Mouse (Mus musculus): ENCODE measurements around the gene Pecam1. TPM values are rescaled to one million over a fixed set of nuclear protein-coding genes. Genes with fewer than 3 reads are reported as not detected.

The Pecam1 gene
- polyA plus RNA-seq, 1 experiment, result 24.3 TPM

DNA sequence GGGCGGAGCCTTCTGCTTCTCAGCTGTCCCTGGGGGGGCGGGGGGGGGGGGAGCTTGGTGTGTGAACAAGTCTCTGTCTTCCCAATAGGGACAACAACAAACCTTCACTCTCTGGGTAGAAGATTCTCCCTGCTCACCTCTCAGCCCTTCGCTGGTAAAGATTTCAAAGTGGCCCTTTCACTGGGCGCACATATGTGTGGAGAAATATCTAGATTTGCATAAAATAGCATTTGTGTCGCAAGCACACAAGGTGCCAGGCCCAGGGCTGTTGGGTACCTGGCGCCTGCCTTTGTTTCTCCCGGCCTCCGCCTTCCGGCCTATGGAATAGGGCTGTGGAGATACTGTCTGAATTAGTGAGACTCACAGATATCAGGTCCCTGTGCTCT lies 12.4 kb upstream of the Pecam1 start:
- no peak for TF ChIP-seq EP300 (IDR thresholded peaks at IDR 0.05; ENCODE audit: insufficient read depth, low read depth, low read length)
- no peak for TF ChIP-seq POLR2A (IDR thresholded peaks at IDR 0.05; ENCODE audit: insufficient read depth, low read length)
- no peak for TF ChIP-seq CTCF (IDR thresholded peaks at IDR 0.05; ENCODE audit: low read depth, low read length)
- no peak overlapping the region for H3K4me3 ChIP-seq (ENCODE audit: low read depth, low read length)
- no peak overlapping the region for H3K9ac ChIP-seq (ENCODE audit: low read depth, poor library complexity, severe bottlenecking)
- no peak overlapping the region for H3K27ac ChIP-seq (ENCODE audit: insufficient read depth, low read length)
- H3K9me3 ChIP-seq (replicated peaks; ENCODE audit: control insufficient read depth, insufficient read depth, low read length, poor library complexity, severe bottlenecking), result peaks cover 4% of the 10 kb centered on the region; the same call in 1 of the 2 replicates
- H3K27me3 ChIP-seq (ENCODE audit: control insufficient read depth, insufficient read depth, low read length, poor library complexity, severe bottlenecking), result no peaks in the 10 kb centered on the region
- H3K4me1 ChIP-seq (ENCODE audit: control insufficient read depth, insufficient read depth, low read length), result no peaks in the 10 kb centered on the region
- peaks cover 10% of the 10 kb centered on the region for H3K36me3 ChIP-seq (ENCODE audit: control insufficient read depth, insufficient read depth, low read length, poor library complexity, severe bottlenecking)

DNA sequence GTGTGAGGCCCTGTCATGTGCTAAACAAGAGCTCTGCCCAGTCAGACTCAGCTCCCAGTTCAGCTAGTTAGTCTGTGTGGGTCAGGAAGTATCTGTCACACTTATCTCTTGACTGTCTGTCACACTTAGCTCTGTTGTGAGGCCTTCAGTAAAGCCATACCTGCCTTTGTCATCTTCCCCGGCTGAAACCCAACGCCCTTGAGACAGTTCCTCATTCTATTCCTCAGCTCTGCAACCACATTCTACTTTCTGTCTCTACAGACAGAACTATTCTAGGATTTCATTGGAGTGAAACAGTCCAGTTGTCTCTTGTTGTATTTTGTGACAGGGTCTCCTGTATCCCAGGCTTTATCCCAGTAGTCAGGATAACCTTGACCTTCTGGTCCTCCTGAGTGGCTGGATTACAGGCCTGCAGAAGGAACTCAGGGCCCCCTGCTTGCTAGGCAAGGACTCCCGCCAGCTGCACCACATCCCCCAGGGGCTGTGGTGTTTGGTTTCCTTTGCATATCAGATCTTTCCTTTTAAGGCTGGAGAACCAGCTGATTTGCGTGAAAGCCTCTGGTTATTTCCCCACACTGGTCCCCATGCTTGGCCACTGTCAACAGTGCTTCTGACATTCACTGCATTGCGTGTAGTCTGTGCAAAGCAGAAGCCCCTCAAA lies 11.8 kb upstream of the Pecam1 start:
- TF ChIP-seq POLR2A (IDR thresholded peaks at IDR 0.05; ENCODE audit: insufficient read depth, low read length), result no peak
- 0 out of 2 replicates have a peak, but pooled peaks have one; percentile 42 for TF ChIP-seq EP300 (IDR thresholded peaks at IDR 0.05; ENCODE audit: insufficient read depth, low read depth, low read length)
- TF ChIP-seq CTCF (IDR thresholded peaks at IDR 0.05; ENCODE audit: low read depth, low read length), result no peak
- Histone ChIP-seq H3K4me1 (ENCODE audit: control insufficient read depth, insufficient read depth, low read length) (no peaks in the 10 kb centered on the region), H3K27ac (ENCODE audit: insufficient read depth, low read length) (peak overlapping the region; percentile 30; the same call in 1 of the 2 replicates), H3K9ac (ENCODE audit: low read depth, poor library complexity, severe bottlenecking) (no peak overlapping the region), H3K9me3 (replicated peaks; ENCODE audit: control insufficient read depth, insufficient read depth, low read length, poor library complexity, severe bottlenecking) (no peaks in the 10 kb centered on the region), H3K4me3 (ENCODE audit: low read depth, low read length) (no peak overlapping the region), H3K36me3 (ENCODE audit: control insufficient read depth, insufficient read depth, low read length, poor library complexity, severe bottlenecking) (peaks cover 7% of the 10 kb centered on the region), H3K27me3 (ENCODE audit: control insufficient read depth, insufficient read depth, low read length, poor library complexity, severe bottlenecking) (no peaks in the 10 kb centered on the region)

DNA sequence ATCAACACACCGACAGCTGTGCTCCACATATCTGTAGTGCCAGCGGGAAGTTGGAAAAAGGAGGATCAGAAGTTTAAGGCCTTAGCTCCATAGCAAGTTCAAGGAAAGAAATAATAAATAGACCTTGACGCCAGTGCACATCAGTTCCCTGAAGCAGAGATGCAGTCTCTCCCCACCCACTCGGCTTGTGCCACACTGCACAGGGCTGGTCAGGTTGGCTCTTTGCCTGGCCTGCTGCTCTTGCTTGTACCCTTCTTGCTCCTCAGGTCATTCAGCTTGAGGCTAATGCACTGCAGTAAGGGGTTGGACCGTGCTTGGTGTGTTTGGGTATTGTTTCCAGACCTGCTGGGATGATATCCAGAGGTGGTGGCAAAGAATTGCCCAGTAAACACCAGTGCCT lies 10.1 kb upstream of the Pecam1 start:
- H3K4me1 ChIP-seq (ENCODE audit: control insufficient read depth, insufficient read depth, low read length), result no peaks in the 10 kb centered on the region
- H3K27ac ChIP-seq (ENCODE audit: insufficient read depth, low read length), result no peak overlapping the region
- H3K9ac ChIP-seq (ENCODE audit: low read depth, poor library complexity, severe bottlenecking), result no peak overlapping the region
- no peak overlapping the region for H3K4me3 ChIP-seq (ENCODE audit: low read depth, low read length)
- H3K9me3 ChIP-seq (replicated peaks; ENCODE audit: control insufficient read depth, insufficient read depth, low read length, poor library complexity, severe bottlenecking), result no peaks in the 10 kb centered on the region
- no peaks in the 10 kb centered on the region for H3K36me3 ChIP-seq (ENCODE audit: control insufficient read depth, insufficient read depth, low read length, poor library complexity, severe bottlenecking)
- TF ChIP-seq EP300 (IDR thresholded peaks at IDR 0.05; ENCODE audit: insufficient read depth, low read depth, low read length) (no peak), POLR2A (IDR thresholded peaks at IDR 0.05; ENCODE audit: insufficient read depth, low read length) (no peak), CTCF (IDR thresholded peaks at IDR 0.05; ENCODE audit: low read depth, low read length) (no peak)
- H3K27me3 ChIP-seq (ENCODE audit: control insufficient read depth, insufficient read depth, low read length, poor library complexity, severe bottlenecking), result no peaks in the 10 kb centered on the region

DNA sequence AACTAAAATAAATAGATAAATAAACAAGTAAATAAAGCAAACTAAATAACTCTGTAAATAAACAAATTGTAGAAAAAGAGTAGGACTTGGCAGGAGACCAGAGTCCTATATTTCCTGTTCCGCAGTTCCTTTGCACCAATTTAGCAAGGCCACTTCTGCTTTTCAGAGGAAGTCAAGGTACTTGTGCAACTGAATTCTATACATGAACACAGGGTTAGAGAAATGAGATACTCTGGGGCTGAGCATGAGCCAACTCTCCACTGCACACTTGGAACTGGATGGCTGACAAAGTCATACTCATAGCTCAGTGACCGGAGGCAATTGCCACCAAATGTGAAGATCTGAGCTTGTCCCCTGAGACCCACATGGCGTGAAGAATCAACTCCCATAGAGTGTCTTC lies 8.6 kb upstream of the Pecam1 start:
- no peaks in the 10 kb centered on the region for H3K4me1 ChIP-seq (ENCODE audit: control insufficient read depth, insufficient read depth, low read length)

DNA sequence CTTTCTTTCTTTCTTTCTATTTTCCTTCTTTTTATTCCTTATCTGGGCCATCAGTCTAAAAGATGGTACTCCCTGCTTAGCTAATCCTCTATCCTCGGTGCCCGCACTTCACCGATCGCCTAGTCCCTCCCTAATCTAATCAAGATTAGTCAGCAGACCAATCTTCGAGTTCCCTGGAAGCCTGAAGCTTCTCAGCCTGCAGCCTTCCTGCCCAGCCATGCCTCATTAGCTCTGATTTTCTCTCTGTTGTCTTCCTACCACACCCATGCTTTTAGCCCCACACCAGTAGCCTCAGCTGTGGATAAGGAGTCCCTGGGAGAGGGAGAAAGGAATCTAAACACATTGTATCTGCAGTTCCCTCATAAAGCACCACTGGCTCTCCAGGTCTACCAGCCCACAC lies 5.2 kb upstream of the Pecam1 start:
- no peak overlapping the region for H3K27ac ChIP-seq (ENCODE audit: insufficient read depth, low read length)
- no peak overlapping the region for H3K4me3 ChIP-seq (ENCODE audit: low read depth, low read length)
- TF ChIP-seq POLR2A (IDR thresholded peaks at IDR 0.05; ENCODE audit: insufficient read depth, low read length) (no peak), EP300 (IDR thresholded peaks at IDR 0.05; ENCODE audit: insufficient read depth, low read depth, low read length) (no peak), CTCF (IDR thresholded peaks at IDR 0.05; ENCODE audit: low read depth, low read length) (no peak)
- H3K36me3 ChIP-seq (ENCODE audit: control insufficient read depth, insufficient read depth, low read length, poor library complexity, severe bottlenecking), result no peaks in the 10 kb centered on the region
- no peaks in the 10 kb centered on the region for H3K4me1 ChIP-seq (ENCODE audit: control insufficient read depth, insufficient read depth, low read length)
- no peaks in the 10 kb centered on the region for H3K27me3 ChIP-seq (ENCODE audit: control insufficient read depth, insufficient read depth, low read length, poor library complexity, severe bottlenecking)
- H3K9me3 ChIP-seq (replicated peaks; ENCODE audit: control insufficient read depth, insufficient read depth, low read length, poor library complexity, severe bottlenecking), result no peaks in the 10 kb centered on the region
- H3K9ac ChIP-seq (ENCODE audit: low read depth, poor library complexity, severe bottlenecking), result no peak overlapping the region

More for the DNA sequence above, 8.6 kb upstream of the Pecam1 start:
- Histone ChIP-seq H3K9me3 (replicated peaks; ENCODE audit: control insufficient read depth, insufficient read depth, low read length, poor library complexity, severe bottlenecking) (no peaks in the 10 kb centered on the region), H3K27ac (ENCODE audit: insufficient read depth, low read length) (no peak overlapping the region), H3K9ac (ENCODE audit: low read depth, poor library complexity, severe bottlenecking) (no peak overlapping the region), H3K4me3 (ENCODE audit: low read depth, low read length) (no peak overlapping the region), H3K36me3 (ENCODE audit: control insufficient read depth, insufficient read depth, low read length, poor library complexity, severe bottlenecking) (no peaks in the 10 kb centered on the region), H3K27me3 (ENCODE audit: control insufficient read depth, insufficient read depth, low read length, poor library complexity, severe bottlenecking) (no peaks in the 10 kb centered on the region)
- TF ChIP-seq CTCF (IDR thresholded peaks at IDR 0.05; ENCODE audit: low read depth, low read length), result no peak
- TF ChIP-seq EP300 (IDR thresholded peaks at IDR 0.05; ENCODE audit: insufficient read depth, low read depth, low read length), result no peak
- TF ChIP-seq POLR2A (IDR thresholded peaks at IDR 0.05; ENCODE audit: insufficient read depth, low read length), result no peak

DNA sequence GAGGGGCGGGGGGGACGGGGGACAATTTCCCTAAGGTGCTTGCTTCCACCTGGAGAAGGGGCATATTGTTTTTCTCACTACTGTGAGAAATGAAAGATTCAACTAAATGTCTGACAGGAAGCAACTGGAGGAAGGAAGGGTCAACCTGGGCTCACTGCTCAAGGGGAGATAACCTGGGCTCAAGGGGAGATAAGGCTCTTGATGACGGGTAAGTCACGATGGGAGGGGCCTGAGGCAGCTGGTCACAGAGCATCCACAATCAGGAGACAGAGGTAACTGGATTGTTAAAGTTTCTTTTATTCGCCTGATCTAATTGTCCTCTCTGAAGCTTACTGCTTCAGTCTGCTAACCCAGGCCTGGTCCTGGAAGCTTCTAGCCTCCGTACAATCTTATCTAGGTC lies 2.9 kb upstream of the Pecam1 start:
- no peak overlapping the region for H3K9ac ChIP-seq (ENCODE audit: low read depth, poor library complexity, severe bottlenecking)
- H3K4me1 ChIP-seq (ENCODE audit: control insufficient read depth, insufficient read depth, low read length), result no peaks in the 10 kb centered on the region
- TF ChIP-seq EP300 (IDR thresholded peaks at IDR 0.05; ENCODE audit: insufficient read depth, low read depth, low read length) (no peak), CTCF (IDR thresholded peaks at IDR 0.05; ENCODE audit: low read depth, low read length) (no peak), POLR2A (IDR thresholded peaks at IDR 0.05; ENCODE audit: insufficient read depth, low read length) (no peak)
- no peaks in the 10 kb centered on the region for H3K36me3 ChIP-seq (ENCODE audit: control insufficient read depth, insufficient read depth, low read length, poor library complexity, severe bottlenecking)
- no peaks in the 10 kb centered on the region for H3K27me3 ChIP-seq (ENCODE audit: control insufficient read depth, insufficient read depth, low read length, poor library complexity, severe bottlenecking)
- no peaks in the 10 kb centered on the region for H3K9me3 ChIP-seq (replicated peaks; ENCODE audit: control insufficient read depth, insufficient read depth, low read length, poor library complexity, severe bottlenecking)
- H3K27ac ChIP-seq (ENCODE audit: insufficient read depth, low read length), result no peak overlapping the region
- no peak overlapping the region for H3K4me3 ChIP-seq (ENCODE audit: low read depth, low read length)
